Mouse (Mus musculus) cortical plate, adult 2 months (tissue): ENCODE measurements at regions not wholly inside any gene's neighbourhood (a gene's known extent, or its start where the extent isn't known, plus 50 kb on each side); places are given as distances from the start of the nearest gene placed in this dataset.

Source experiments
- H3K27ac ChIP-seq: fragments of 200-500 bp; 2 replicates; pipeline ENCODE4 v1.5.1; 2012; ENCODE audit warnings: low read length, control low read depth, inconsistent platforms; ENCODE audit not compliant: insufficient read depth
- H3K4me1 ChIP-seq: fragments of 200-500 bp; 2 replicates; pipeline ENCODE4 v1.6.1; 2011; ENCODE audit warnings: low read length; ENCODE audit not compliant: control insufficient read depth, insufficient read depth
- H3K4me3 ChIP-seq: fragments of 200-500 bp; 2 replicates; pipeline ENCODE4 v1.5.1; 2011; ENCODE audit warnings: mild to moderate bottlenecking, low read length, control low read depth; ENCODE audit not compliant: insufficient read depth
- CTCF ChIP-seq: fragments of 200-500 bp; IDR thresholded peaks from 2 replicates; pipeline ENCODE4 v1.5.1; 2011; ENCODE audit warnings: mild to moderate bottlenecking, control low read depth, low read length; ENCODE audit not compliant: insufficient read depth; ENCODE audit errors: extremely low read depth
- POLR2A ChIP-seq: fragments of 200-500 bp; IDR thresholded peaks from 2 replicates; pipeline ENCODE4 v1.6.1; 2011; ENCODE audit warnings: mild to moderate bottlenecking, low read length, control low read depth; ENCODE audit not compliant: insufficient read depth; ENCODE audit errors: extremely low read depth

GRCm38 (mm10) chr15:64434502-64434901 lies 374.2 kb upstream of the Fam49b start:
- no peak overlapping the region for H3K27ac ChIP-seq
- H3K4me1 ChIP-seq, result peaks cover 4% of the 10 kb centered on the region; the same call in 1 of the 2 replicates
- TF ChIP-seq CTCF (no peak), POLR2A (no peak)
- no peak overlapping the region for H3K4me3 ChIP-seq

- TF ChIP-seq CTCF (no peak), POLR2A (no peak)
- Histone ChIP-seq H3K27ac (no peak overlapping the region), H3K4me3 (no peak overlapping the region), H3K4me1 (peaks cover 4% of the 10 kb centered on the region; the same call in 1 of the 2 replicates)
Observed at GRCm38 (mm10) chr15:64434908-64435307, 374.6 kb upstream of the Fam49b start.

- Histone ChIP-seq H3K4me1 (peaks cover 9% of the 10 kb centered on the region), H3K27ac (no peak overlapping the region), H3K4me3 (no peak overlapping the region)
- TF ChIP-seq CTCF (no peak), POLR2A (no peak)
Observed at GRCm38 (mm10) chr15:64445076-64445475, 372.4 kb upstream of the Gm21798 start.

- Histone ChIP-seq H3K4me3 (no peak overlapping the region), H3K4me1 (peaks cover 9% of the 10 kb centered on the region), H3K27ac (peak overlapping the region; percentile 37; the same call in 1 of the 2 replicates)
- TF ChIP-seq CTCF, result no peak
- TF ChIP-seq POLR2A, result no peak
Observed at GRCm38 (mm10) chr15:64446411-64447072, 371.0 kb upstream of the Gm21798 start.

GRCm38 (mm10) chr15:64447239-64447952 lies 370.1 kb upstream of the Gm21798 start:
- 0 out of 2 replicates have a peak overlapping the region, but pooled peaks have one; percentile 59 for H3K27ac ChIP-seq
- peaks cover 9% of the 10 kb centered on the region for H3K4me1 ChIP-seq
- H3K4me3 ChIP-seq, result no peak overlapping the region
- no peak for TF ChIP-seq CTCF

GRCm38 (mm10) chr15:64448581-64449140 lies 368.8 kb upstream of the Gm21798 start:
- TF ChIP-seq POLR2A (no peak), CTCF (no peak)
- H3K27ac ChIP-seq, result no peak overlapping the region
- H3K4me1 ChIP-seq, result peaks cover 9% of the 10 kb centered on the region
- H3K4me3 ChIP-seq, result no peak overlapping the region

- H3K4me1 ChIP-seq, result no peaks in the 10 kb centered on the region
- TF ChIP-seq CTCF (no peak), POLR2A (no peak)
- H3K27ac ChIP-seq, result no peak overlapping the region
- no peak overlapping the region for H3K4me3 ChIP-seq
Observed at GRCm38 (mm10) chr15:64470743-64471142, 346.8 kb upstream of the Gm21798 start.

GRCm38 (mm10) chr15:64471597-64471996 lies 345.9 kb upstream of the Gm21798 start:
- H3K4me1 ChIP-seq, result no peaks in the 10 kb centered on the region
- no peak overlapping the region for H3K27ac ChIP-seq
- no peak for TF ChIP-seq CTCF
- no peak for TF ChIP-seq POLR2A
- H3K4me3 ChIP-seq, result no peak overlapping the region

GRCm38 (mm10) chr15:64474236-64474635 lies 343.3 kb upstream of the Gm21798 start:
- no peak for TF ChIP-seq CTCF
- no peak for TF ChIP-seq POLR2A
- H3K27ac ChIP-seq, result no peak overlapping the region
- no peaks in the 10 kb centered on the region for H3K4me1 ChIP-seq
- H3K4me3 ChIP-seq, result no peak overlapping the region

GRCm38 (mm10) chr15:64477131-64477530 lies 340.4 kb upstream of the Gm21798 start:
- Histone ChIP-seq H3K27ac (no peak overlapping the region), H3K4me1 (no peaks in the 10 kb centered on the region), H3K4me3 (no peak overlapping the region)
- TF ChIP-seq POLR2A (no peak), CTCF (no peak)
